Mouse (Mus musculus): ENCODE measurements at regions not wholly inside any gene's neighbourhood (a gene's known extent, or its start where the extent isn't known, plus 50 kb on each side); places are given as distances from the start of the nearest gene placed in this dataset.

GRCm38 (mm10) chr2:169429411-169429810, 158.1 kb downstream of the Gm11011 start:
- 66% methylated on average over 7 of the region's 7 CpGs for WGBS
- no peaks in the 10 kb centered on the region for H3K36me3 ChIP-seq (ENCODE audit: control insufficient read depth, insufficient read depth, low read length)
- H3K4me3 ChIP-seq (ENCODE audit: low read depth, low read length): no peak overlapping the region
- no peak for ATAC-seq (ENCODE audit: low read depth)
- 0 out of 2 replicates have a peak, but pooled peaks cover 4% of the 10 kb centered on the region for H3K4me1 ChIP-seq (ENCODE audit: control insufficient read depth, insufficient read depth, low read length)
- no peak overlapping the region for H3K9ac ChIP-seq (replicated peaks; ENCODE audit: low read depth, low read length)
- H3K4me2 ChIP-seq (ENCODE audit: low read depth, low read length): no peak overlapping the region
- H3K27me3 ChIP-seq (ENCODE audit: control insufficient read depth, insufficient read depth, low read length): no peaks in the 10 kb centered on the region
- H3K27ac ChIP-seq (ENCODE audit: low read depth, low read length): no peak overlapping the region
- H3K9me3 ChIP-seq (ENCODE audit: control insufficient read depth, low read length): no peaks in the 10 kb centered on the region

GRCm38 (mm10) chr2:169424166-169424920, 163.2 kb downstream of the Gm11011 start:
- no peaks in the 10 kb centered on the region for H3K36me3 ChIP-seq (ENCODE audit: control insufficient read depth, insufficient read depth, low read length)
- no peak overlapping the region for H3K27ac ChIP-seq (ENCODE audit: low read depth, low read length)
- no peak overlapping the region for H3K4me3 ChIP-seq (ENCODE audit: low read depth, low read length)
- ATAC-seq (ENCODE audit: low read depth): no peak
- H3K4me2 ChIP-seq (ENCODE audit: low read depth, low read length): no peak overlapping the region
- no peaks in the 10 kb centered on the region for H3K27me3 ChIP-seq (ENCODE audit: control insufficient read depth, insufficient read depth, low read length)
- 0 out of 2 replicates have a peak, but pooled peaks cover 4% of the 10 kb centered on the region for H3K4me1 ChIP-seq (ENCODE audit: control insufficient read depth, insufficient read depth, low read length)
- no peaks in the 10 kb centered on the region for H3K9me3 ChIP-seq (ENCODE audit: control insufficient read depth, low read length)
- no peak overlapping the region for H3K9ac ChIP-seq (replicated peaks; ENCODE audit: low read depth, low read length)
- WGBS: 85% methylated on average over 12 of the region's 12 CpGs

- ATAC-seq (ENCODE audit: low read depth): no peak
- 56% methylated on average over 6 of the region's 6 CpGs for WGBS
- Histone ChIP-seq H3K9me3 (ENCODE audit: control insufficient read depth, low read length) (no peaks in the 10 kb centered on the region), H3K36me3 (ENCODE audit: control insufficient read depth, insufficient read depth, low read length) (no peaks in the 10 kb centered on the region), H3K9ac (replicated peaks; ENCODE audit: low read depth, low read length) (no peak overlapping the region), H3K4me2 (ENCODE audit: low read depth, low read length) (no peak overlapping the region), H3K27me3 (ENCODE audit: control insufficient read depth, insufficient read depth, low read length) (no peaks in the 10 kb centered on the region), H3K4me1 (ENCODE audit: control insufficient read depth, insufficient read depth, low read length) (no peaks in the 10 kb centered on the region), H3K27ac (ENCODE audit: low read depth, low read length) (0 out of 2 replicates have a peak overlapping the region, but pooled peaks have one; percentile 23), H3K4me3 (ENCODE audit: low read depth, low read length) (no peak overlapping the region)
Measured at GRCm38 (mm10) chr2:169412361-169412760, 175.2 kb downstream of the Gm11011 start.

- Histone ChIP-seq H3K27ac (ENCODE audit: low read depth, low read length) (no peak overlapping the region), H3K36me3 (ENCODE audit: control insufficient read depth, insufficient read depth, low read length) (no peaks in the 10 kb centered on the region), H3K4me1 (ENCODE audit: control insufficient read depth, insufficient read depth, low read length) (peaks cover 5% of the 10 kb centered on the region), H3K4me2 (ENCODE audit: low read depth, low read length) (no peak overlapping the region), H3K27me3 (ENCODE audit: control insufficient read depth, insufficient read depth, low read length) (no peaks in the 10 kb centered on the region), H3K9me3 (ENCODE audit: control insufficient read depth, low read length) (no peaks in the 10 kb centered on the region), H3K9ac (replicated peaks; ENCODE audit: low read depth, low read length) (no peak overlapping the region), H3K4me3 (ENCODE audit: low read depth, low read length) (no peak overlapping the region)
- ATAC-seq (ENCODE audit: low read depth): no peak
- 50% methylated on average over 3 of the region's 3 CpGs for WGBS
Measured at GRCm38 (mm10) chr2:169410080-169410479, 177.5 kb downstream of the Gm11011 start.

GRCm38 (mm10) chr2:169404908-169405690, 182.4 kb downstream of the Gm11011 start:
- H3K9ac ChIP-seq (replicated peaks; ENCODE audit: low read depth, low read length): 0 out of 2 replicates have a peak overlapping the region, but pooled peaks have one; percentile 28

GRCm38 (mm10) chr2:169397758-169398157, 189.8 kb downstream of the Gm11011 start:
- H3K4me3 ChIP-seq (ENCODE audit: low read depth, low read length): no peak overlapping the region
- no peaks in the 10 kb centered on the region for H3K36me3 ChIP-seq (ENCODE audit: control insufficient read depth, insufficient read depth, low read length)
- H3K27me3 ChIP-seq (ENCODE audit: control insufficient read depth, insufficient read depth, low read length): no peaks in the 10 kb centered on the region
- 7% methylated on average over 6 of the region's 6 CpGs for WGBS
- H3K9me3 ChIP-seq (ENCODE audit: control insufficient read depth, low read length): no peaks in the 10 kb centered on the region
- H3K9ac ChIP-seq (replicated peaks; ENCODE audit: low read depth, low read length): no peak overlapping the region
- peaks cover 5% of the 10 kb centered on the region; the same call in 1 of the 2 replicates for H3K4me1 ChIP-seq (ENCODE audit: control insufficient read depth, insufficient read depth, low read length)
- ATAC-seq (ENCODE audit: low read depth): peak; percentile 74; the same call in 1 of the 2 replicates
- no peak overlapping the region for H3K27ac ChIP-seq (ENCODE audit: low read depth, low read length)
- H3K4me2 ChIP-seq (ENCODE audit: low read depth, low read length): no peak overlapping the region

More at GRCm38 (mm10) chr2:169404908-169405690, 182.4 kb downstream of the Gm11011 start:
- Histone ChIP-seq H3K4me2 (ENCODE audit: low read depth, low read length) (no peak overlapping the region), H3K4me1 (ENCODE audit: control insufficient read depth, insufficient read depth, low read length) (peaks cover 10% of the 10 kb centered on the region), H3K27ac (ENCODE audit: low read depth, low read length) (peak overlapping the region; percentile 89), H3K36me3 (ENCODE audit: control insufficient read depth, insufficient read depth, low read length) (no peaks in the 10 kb centered on the region), H3K4me3 (ENCODE audit: low read depth, low read length) (no peak overlapping the region), H3K27me3 (ENCODE audit: control insufficient read depth, insufficient read depth, low read length) (no peaks in the 10 kb centered on the region), H3K9me3 (ENCODE audit: control insufficient read depth, low read length) (no peaks in the 10 kb centered on the region)
- peak; percentile 92 for ATAC-seq (ENCODE audit: low read depth)
- WGBS: 5% methylated on average over 6 of the region's 6 CpGs

GRCm38 (mm10) chr2:169397013-169397412, 190.5 kb downstream of the Gm11011 start:
- WGBS: 79% methylated on average over 4 of the region's 4 CpGs
- Histone ChIP-seq H3K9me3 (ENCODE audit: control insufficient read depth, low read length) (no peaks in the 10 kb centered on the region), H3K9ac (replicated peaks; ENCODE audit: low read depth, low read length) (no peak overlapping the region), H3K27me3 (ENCODE audit: control insufficient read depth, insufficient read depth, low read length) (no peaks in the 10 kb centered on the region), H3K4me3 (ENCODE audit: low read depth, low read length) (no peak overlapping the region), H3K36me3 (ENCODE audit: control insufficient read depth, insufficient read depth, low read length) (no peaks in the 10 kb centered on the region), H3K27ac (ENCODE audit: low read depth, low read length) (no peak overlapping the region), H3K4me1 (ENCODE audit: control insufficient read depth, insufficient read depth, low read length) (peaks cover 5% of the 10 kb centered on the region; the same call in 1 of the 2 replicates), H3K4me2 (ENCODE audit: low read depth, low read length) (no peak overlapping the region)
- ATAC-seq (ENCODE audit: low read depth): no peak

- no peak overlapping the region for H3K27ac ChIP-seq (ENCODE audit: low read depth, low read length)
- 90% methylated on average over 4 of the region's 4 CpGs for WGBS
- no peak overlapping the region for H3K4me2 ChIP-seq (ENCODE audit: low read depth, low read length)
- no peak overlapping the region for H3K4me3 ChIP-seq (ENCODE audit: low read depth, low read length)
- H3K9ac ChIP-seq (replicated peaks; ENCODE audit: low read depth, low read length): no peak overlapping the region
- no peak for ATAC-seq (ENCODE audit: low read depth)
- H3K27me3 ChIP-seq (ENCODE audit: control insufficient read depth, insufficient read depth, low read length): no peaks in the 10 kb centered on the region
- H3K9me3 ChIP-seq (ENCODE audit: control insufficient read depth, low read length): no peaks in the 10 kb centered on the region
- peaks cover 5% of the 10 kb centered on the region; the same call in 1 of the 2 replicates for H3K4me1 ChIP-seq (ENCODE audit: control insufficient read depth, insufficient read depth, low read length)
- no peaks in the 10 kb centered on the region for H3K36me3 ChIP-seq (ENCODE audit: control insufficient read depth, insufficient read depth, low read length)
Measured at GRCm38 (mm10) chr2:169396294-169396693, 191.3 kb downstream of the Gm11011 start.

GRCm38 (mm10) chr2:169389611-169390010, 197.9 kb downstream of the Gm11011 start:
- Histone ChIP-seq H3K4me2 (ENCODE audit: low read depth, low read length) (no peak overlapping the region), H3K36me3 (ENCODE audit: control insufficient read depth, insufficient read depth, low read length) (no peaks in the 10 kb centered on the region), H3K9ac (replicated peaks; ENCODE audit: low read depth, low read length) (no peak overlapping the region), H3K4me1 (ENCODE audit: control insufficient read depth, insufficient read depth, low read length) (peaks cover 5% of the 10 kb centered on the region), H3K4me3 (ENCODE audit: low read depth, low read length) (no peak overlapping the region), H3K9me3 (ENCODE audit: control insufficient read depth, low read length) (no peaks in the 10 kb centered on the region), H3K27me3 (ENCODE audit: control insufficient read depth, insufficient read depth, low read length) (no peaks in the 10 kb centered on the region), H3K27ac (ENCODE audit: low read depth, low read length) (no peak overlapping the region)
- WGBS: 70% methylated on average over 4 of the region's 4 CpGs
- ATAC-seq (ENCODE audit: low read depth): no peak

Measured in neural tube, embryonic 14.5 days (tissue).